Mouse (Mus musculus) urinary bladder, postnatal 4 days (tissue): ENCODE results near the gene 2200002D01Rik.

Experiments used
- DNase-seq, 2 experiments: peaks; one replicate each; pipeline ENCODE4 v3.0.0; 2021 to 2022; ENCODE audit warnings: low spot score in 2 of 2

2200002D01Rik gene

GRCm38 (mm10) chr7:29279261-29279660 is 31.0 kb upstream of the 2200002D01Rik start:
- no peak for DNase-seq

GRCm38 (mm10) chr7:29277510-29277909 is 29.2 kb upstream of the 2200002D01Rik start:
- no peak for DNase-seq

DNA sequence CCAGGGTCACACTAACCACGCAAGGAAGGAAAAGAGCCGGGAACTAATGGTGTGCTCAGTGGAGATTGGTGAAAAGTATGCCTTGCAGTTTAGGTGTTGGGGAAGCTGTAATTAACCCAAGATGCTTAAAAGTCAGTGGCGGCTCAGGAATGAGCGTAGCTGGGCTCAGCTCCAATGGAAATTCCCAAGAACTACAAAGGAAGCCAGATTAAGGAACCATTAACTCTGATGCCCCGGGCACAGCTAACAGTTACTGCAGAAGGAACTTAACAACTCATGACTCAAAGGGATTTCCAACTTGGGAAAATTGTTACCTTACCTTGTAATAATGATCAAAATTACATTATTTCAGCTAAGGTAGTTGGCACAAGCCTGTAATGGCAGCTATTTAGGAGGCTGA is 28.4 kb upstream of the 2200002D01Rik start:
- DNase-seq, result no peak

DNA sequence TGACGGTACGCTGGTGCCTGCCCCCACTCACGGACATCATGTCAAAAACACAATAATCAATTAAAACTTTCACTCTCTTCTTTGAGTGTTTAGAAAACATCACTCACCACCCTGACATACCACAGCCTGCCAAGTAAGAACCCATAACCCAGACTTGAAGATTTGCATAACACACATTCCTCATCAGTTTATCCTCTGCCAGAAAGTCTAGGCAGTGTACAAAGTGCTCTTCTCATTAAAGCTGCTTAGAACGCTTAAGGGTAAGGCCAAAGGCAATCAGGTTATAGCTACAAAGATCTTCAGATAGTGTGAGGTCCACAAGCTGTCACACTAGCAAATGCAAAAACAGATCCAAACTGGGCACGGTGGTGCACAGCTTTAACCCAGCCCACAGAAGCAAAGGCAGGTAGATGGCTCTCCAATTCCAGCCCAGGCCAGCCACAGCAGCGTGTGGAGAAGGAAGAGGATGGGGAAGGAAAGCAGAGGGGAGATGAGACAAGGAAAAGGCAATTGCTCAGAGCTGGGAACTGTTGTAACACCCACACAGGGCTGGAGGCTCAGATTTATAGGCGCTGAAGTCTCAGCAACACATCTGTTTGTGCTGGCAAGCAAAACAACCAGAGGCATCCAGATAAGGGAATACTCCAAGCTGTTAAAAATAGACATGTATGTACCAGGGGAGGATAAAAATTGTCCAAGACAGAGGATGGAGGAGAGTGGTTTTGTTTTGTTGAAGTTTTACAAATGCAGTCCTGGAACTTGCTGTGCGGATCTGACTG is 23.6 kb upstream of the 2200002D01Rik start:
- no peak for DNase-seq

DNA sequence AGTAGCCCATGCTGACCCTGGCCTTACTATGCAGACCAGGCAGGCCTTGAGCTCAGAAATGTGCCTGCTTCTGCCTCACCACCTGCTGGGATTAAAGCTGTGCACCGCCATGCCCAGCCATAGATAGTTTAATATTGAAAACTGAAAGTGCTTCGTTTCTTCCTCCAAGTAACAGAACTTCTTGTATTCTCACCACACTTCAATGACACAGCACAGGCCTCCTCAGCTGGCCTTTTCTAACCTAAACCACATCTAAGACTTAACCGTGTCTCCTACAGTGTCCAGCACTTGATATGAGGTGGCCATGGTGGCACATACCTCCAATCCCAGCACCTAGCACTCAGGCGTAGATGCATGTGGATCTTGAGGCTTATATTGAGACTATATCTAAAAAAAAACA is 22.2 kb upstream of the 2200002D01Rik start:
- DNase-seq, result no peak

GRCm38 (mm10) chr7:29266931-29267330 is 18.7 kb upstream of the 2200002D01Rik start:
- no peak for DNase-seq

- DNase-seq, result no peak
Observed at GRCm38 (mm10) chr7:29265636-29266035, 17.4 kb upstream of the 2200002D01Rik start.

- no peak for DNase-seq
Observed at GRCm38 (mm10) chr7:29263831-29264230, 15.6 kb upstream of the 2200002D01Rik start.

- DNase-seq, result no peak
Observed at GRCm38 (mm10) chr7:29262151-29262550, 13.9 kb upstream of the 2200002D01Rik start.

DNA sequence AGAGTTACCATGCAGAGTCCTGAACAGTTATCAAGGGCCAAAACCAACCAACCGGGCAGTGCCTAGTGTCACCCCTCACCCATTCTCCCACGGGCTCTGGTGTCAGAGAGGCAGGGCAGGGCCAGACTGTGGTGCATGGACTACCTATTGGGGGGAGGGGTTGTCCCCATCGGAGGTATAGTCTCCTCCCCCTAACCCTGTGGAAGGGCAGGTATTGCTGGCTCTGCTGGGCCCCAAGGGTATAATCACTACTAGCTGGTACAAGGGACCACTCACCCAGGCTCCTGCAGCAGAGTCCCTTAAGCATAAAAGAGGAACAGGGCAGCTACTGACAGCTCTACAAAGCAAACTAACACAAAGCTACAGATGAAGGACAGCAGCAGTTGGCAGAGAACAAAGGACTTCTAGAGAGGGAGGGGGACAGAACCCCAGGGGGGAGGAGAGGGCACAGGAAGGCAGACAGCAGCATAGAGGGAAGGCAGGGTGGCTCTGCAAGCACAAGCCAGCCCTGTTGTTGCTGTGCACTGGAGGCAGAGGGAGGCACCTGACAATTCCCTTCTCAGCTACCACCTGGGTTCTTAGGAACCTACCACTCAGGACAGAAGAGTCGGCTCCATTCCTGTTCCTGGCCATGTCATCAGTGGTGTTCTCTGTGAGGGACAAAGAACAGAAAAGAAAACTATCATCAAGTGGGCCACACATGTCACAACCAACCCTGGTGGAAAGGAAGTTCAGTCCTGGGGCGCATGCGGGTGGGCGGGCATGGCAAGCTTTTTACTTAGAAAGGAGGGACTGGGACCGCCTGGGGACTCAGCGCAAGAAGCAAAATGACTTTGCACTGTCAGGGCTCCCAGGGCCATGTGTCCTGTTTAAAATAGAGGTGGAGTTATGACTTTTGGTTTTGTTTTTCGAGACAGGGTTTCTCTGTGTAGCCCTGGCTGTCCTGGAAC is 11.8 kb upstream of the 2200002D01Rik start:
- no peak for DNase-seq

DNA sequence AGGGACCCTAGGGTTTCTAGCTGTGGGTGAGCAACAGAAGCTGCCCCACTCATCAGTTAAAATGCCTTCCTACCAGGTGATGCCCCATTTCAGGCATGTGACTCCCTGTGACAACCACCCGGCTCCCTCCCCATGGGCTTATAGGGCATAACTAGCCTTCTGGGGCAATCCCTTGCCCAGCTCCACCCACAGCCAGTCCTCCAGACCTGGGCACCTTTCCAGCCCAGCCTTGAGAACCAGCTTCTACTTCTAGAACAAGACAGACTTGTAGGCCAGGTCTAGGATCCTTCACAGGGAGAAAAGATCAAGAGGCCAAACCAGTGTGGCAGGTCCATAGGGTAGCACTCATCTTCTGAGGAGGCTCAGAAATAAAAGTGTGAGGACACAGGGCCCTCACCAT is 9.1 kb upstream of the 2200002D01Rik start:
- DNase-seq, result no peak

GRCm38 (mm10) chr7:29255875-29256274 is 7.6 kb upstream of the 2200002D01Rik start:
- no peak for DNase-seq

- DNase-seq, result no peak
Observed at GRCm38 (mm10) chr7:29253842-29254241, 5.6 kb upstream of the 2200002D01Rik start.

GRCm38 (mm10) chr7:29251166-29251565 is 2.9 kb upstream of the 2200002D01Rik start:
- DNase-seq, result peak in 1 of 2 experiments; percentile 55

- no peak for DNase-seq
Observed at GRCm38 (mm10) chr7:29247706-29248105, 560 bp downstream of the 2200002D01Rik start.

DNA sequence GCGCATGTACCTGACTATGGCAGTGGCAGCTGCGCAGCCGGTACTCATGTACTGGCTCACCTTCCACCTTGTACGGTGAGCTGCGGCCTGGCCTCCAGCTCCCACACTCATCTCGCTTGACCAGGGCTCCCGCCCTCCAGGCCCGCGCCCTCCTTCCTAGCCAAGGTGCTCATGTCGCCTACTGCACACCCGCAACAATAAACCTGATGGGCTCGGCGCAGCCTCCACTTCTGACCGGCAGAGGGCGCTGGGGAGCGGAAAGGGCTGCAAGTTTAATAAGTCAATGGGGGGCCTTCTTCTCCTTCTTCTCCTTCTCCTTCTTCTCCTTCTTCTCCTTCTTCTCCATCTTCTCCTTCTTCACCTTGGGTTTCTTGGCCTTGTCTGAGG is 959 bp downstream of the 2200002D01Rik start:
- DNase-seq, result peak; percentile 76 to 89

DNA sequence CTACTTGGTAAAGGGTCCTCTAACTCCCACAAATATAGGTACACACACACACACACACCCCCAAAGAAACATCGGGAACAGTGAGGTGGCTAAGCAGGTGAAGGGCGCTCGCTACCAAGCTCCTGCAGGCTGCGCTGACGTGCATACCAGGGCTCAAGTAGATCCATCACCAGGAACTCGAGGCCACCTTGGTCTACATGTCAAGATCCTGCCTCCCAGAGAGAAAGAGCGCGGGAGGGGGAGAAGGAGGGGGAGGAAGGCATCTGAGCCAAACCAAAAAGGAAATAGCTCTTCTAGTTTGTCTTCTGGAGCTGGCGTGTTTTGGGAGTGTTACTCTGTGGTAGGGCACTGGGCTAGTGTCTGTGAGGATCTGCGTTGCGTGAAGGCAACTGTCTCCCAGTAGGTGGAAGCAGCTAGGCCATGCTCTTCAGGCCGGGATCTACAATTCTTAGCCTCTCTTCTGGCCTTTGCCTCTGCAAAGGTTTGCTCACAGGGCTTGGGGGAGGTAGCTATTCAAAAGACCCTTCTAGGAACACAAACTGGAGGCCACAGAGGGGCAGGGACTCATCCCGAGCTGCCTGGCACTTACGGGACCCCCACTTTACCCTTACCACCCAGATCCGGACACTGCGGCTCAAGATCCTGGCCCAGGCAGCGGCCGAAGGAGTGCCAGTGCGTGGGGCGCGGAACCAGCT is 1.5 kb downstream of the 2200002D01Rik start:
- no peak for DNase-seq

DNA sequence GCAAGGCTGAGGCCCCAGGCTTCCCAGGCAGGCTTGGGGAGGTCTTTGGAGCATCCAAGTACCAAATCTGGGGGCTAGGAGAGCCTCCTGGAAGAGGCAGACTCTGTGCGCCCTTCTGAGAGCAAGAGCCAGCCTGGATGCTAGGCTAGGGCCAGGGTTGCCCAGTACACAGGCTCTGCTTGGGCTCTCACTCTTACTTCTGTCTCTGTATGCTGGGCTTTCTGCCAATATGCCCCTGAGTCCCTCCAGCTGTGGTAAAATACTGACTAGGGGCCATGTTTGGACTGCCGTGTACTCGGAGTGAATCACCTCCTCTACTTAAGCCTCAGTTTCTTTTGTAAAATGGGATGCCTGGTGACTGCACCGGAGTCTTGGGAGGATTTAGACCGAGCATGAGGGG is 2.3 kb downstream of the 2200002D01Rik start:
- no peak for DNase-seq

DNA sequence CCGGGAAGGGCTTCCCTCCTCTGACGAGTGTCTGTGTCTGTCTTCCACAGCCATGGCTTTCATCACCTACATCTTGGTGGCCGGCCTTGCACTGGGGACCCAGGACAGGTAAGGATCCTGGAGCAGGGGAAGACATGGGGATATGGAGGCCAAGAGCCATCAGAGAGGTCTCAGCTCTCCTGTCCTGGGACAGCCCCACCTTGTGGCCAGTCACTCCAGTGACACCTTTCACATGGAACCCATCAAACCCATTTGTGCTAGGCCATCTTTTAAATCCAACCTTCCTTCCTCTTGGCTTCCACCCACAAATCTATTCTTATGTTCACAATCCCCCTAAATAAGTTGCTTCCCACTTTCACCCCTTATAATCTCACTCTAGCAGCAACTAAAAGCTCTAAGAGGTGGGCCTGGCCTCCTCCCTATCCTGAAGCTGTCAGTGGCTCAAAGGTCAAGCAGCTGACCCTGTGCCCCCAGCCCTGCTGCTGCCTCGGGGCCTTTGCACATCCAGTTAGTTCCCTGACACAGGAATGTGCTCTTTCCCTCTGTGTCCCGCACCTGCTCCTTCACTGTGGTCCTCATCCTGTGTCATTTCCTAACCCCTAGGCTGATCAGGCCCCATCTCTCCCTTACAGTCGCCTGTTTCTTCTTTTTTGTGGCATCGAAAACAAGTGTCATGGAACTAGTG is 3.4 kb downstream of the 2200002D01Rik start:
- no peak for DNase-seq

DNA sequence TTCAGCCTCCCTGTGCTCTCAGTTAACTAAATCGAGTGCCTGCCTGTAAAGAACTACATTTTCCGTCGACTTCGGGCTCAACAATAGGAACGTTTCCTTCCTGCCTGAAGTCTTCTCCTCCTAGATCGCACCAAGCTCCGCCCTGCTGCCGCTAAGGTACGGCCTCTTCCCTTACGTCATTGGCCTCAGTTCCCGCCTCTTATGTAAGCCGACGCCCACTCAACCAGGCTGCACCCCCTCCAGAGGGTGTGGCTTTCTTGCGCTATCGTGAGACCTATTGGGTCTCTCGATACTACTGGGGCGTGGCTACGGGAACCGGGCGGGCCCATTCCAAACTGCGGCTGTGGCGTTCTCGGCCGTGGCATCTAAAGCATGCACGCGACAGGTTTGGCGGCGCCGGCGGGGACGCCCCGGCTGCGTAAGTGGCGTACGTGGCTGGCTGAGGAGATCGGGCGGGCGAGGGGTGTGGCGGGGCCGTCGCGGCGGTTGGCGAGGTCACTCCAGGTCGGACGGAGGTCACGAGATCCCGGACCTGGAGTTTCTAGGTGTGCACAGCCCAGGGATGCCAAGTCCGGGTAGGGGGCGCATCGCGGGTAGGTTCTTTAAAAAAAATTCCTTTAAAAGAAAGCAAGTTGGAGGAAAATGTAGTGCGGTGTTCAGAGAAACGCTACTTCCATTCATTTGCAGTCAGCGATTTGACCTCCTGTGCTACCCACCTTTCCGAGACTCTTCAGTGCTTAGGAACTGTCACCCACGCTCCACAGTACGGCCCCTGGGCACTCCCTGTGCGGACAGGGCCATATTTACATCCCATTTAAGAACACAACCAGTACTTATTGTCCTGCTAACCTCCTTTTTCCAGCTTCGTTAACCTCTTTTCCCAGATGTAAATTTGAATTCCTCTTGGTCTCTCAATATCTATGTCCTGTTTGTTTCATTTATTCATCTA is 10.0 kb downstream of the 2200002D01Rik start, which contains the start of gene Yif1b:
Gene Yif1b, plus strand, starts transcription at position 311 of the 949 bp plus-strand sequence.
- peak; percentile 95 to 97 for DNase-seq
